In the genomic region with DNA sequence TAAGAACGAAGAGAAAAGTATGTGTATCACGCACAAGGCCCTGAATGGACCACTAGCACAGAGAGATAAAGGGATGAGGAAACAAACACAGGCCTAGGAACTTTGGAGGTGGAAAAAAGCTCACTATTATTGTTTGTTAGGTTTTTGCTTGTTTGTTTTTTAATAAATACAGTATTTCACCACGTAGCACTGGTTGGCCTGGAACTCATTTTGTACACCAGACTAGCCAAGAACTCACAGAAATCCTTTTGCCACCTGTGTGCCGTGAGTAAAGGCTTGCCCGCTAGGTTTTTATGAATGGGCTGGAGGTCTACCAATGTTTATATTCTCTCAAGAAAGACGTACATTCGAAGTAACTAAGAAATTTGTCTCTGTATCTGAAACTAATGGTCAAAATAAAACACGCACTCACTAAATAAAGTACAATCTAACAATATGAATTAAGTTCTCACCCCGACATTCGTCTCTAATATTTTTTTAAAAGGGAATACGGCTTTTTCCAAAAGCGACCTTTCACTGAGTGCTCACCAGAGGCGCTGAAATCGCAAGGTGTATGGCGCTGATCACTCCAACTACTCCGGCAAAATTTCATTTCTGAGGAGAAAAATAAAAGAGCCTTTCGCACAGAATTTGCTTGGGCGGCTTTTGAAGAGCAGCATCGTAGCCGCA, we compare ENCODE assay signal across 8 mouse cellular contexts. TPM values are rescaled to one million over a fixed set of nuclear protein-coding genes. Genes with fewer than 3 reads are reported as not detected.
DNase-seq lines count a peak whose midpoint lies in the region; ATAC-seq lines count a peak whose summit lies in the region.

No protein-coding gene starts in this region.

- peak overlapping the region; percentile 94 for H3K4me2 ChIP-seq in heart, embryonic 16.5 days (ENCODE audit: low read depth, low read length)
- H3K4me2 ChIP-seq in hindbrain, embryonic 11.5 days (replicated peaks; ENCODE audit: low read depth, low read length), result peak overlapping the region; percentile 66
- peak overlapping the region; percentile 83 for H3K4me2 ChIP-seq in midbrain, embryonic 13.5 days (replicated peaks)

- ATAC-seq in heart, embryonic 16.5 days (replicated peaks; ENCODE audit: extremely low read depth, insufficient read depth, low FRiP score), result no peak
- ATAC-seq in hindbrain, embryonic 11.5 days (ENCODE audit: low FRiP score), result no peak
- ATAC-seq in midbrain, embryonic 13.5 days, result no peak

- no peaks in the 10 kb centered on the region for H3K9me3 ChIP-seq in heart, embryonic 16.5 days (replicated peaks; ENCODE audit: control insufficient read depth, low read length)
- H3K9me3 ChIP-seq in hindbrain, embryonic 11.5 days (ENCODE audit: control insufficient read depth, low read length), result no peaks in the 10 kb centered on the region
- no peaks in the 10 kb centered on the region for H3K9me3 ChIP-seq in midbrain, embryonic 13.5 days

- peaks cover 12% of the 10 kb centered on the region for H3K4me1 ChIP-seq in heart, embryonic 16.5 days (ENCODE audit: control insufficient read depth, insufficient read depth, low read length)
- no peaks in the 10 kb centered on the region for H3K4me1 ChIP-seq in hindbrain, embryonic 11.5 days (replicated peaks; ENCODE audit: control insufficient read depth, insufficient read depth, low read length)
- H3K4me1 ChIP-seq in midbrain, embryonic 13.5 days (replicated peaks), result peaks cover 38% of the 10 kb centered on the region

- no peak for DNase-seq in heart, adult 9 months (ENCODE audit: low spot score in 2 of 2)
- peak; percentile 6 for DNase-seq in MN1 (ENCODE audit: low spot score)
- DNase-seq in hindbrain, embryonic 11.5 days (ENCODE audit: low spot score), result no peak
- no peak for DNase-seq in adipocyte (ENCODE audit: low spot score)
- no peak for DNase-seq in cerebellum, adult 9-10 months
- no peak for DNase-seq in embryo, embryonic 10 days (ENCODE audit: low spot score)

- peaks cover 5% of the 10 kb centered on the region for H3K36me3 ChIP-seq in heart, embryonic 16.5 days (ENCODE audit: control insufficient read depth, insufficient read depth)
- H3K36me3 ChIP-seq in hindbrain, embryonic 11.5 days (ENCODE audit: control insufficient read depth, insufficient read depth, low read length), result 0 out of 2 replicates have a peak, but pooled peaks cover 2% of the 10 kb centered on the region
- peaks cover 20% of the 10 kb centered on the region for H3K36me3 ChIP-seq in midbrain, embryonic 13.5 days

- peak overlapping the region; percentile 94 for H3K27ac ChIP-seq in heart, embryonic 16.5 days (ENCODE audit: low read length)
- H3K27ac ChIP-seq in hindbrain, embryonic 11.5 days (ENCODE audit: low read depth, low read length), result peak overlapping the region; percentile 86
- H3K27ac ChIP-seq in midbrain, embryonic 13.5 days, result peak overlapping the region; percentile 94

- H3K9ac ChIP-seq in heart, embryonic 16.5 days (ENCODE audit: low read length), result peak overlapping the region; percentile 84
- H3K9ac ChIP-seq in hindbrain, embryonic 11.5 days (ENCODE audit: low read depth, low read length), result peak overlapping the region; percentile 95
- H3K9ac ChIP-seq in midbrain, embryonic 13.5 days (replicated peaks), result peak overlapping the region; percentile 94

- WGBS in heart, embryonic 16.5 days, result 6% methylated on average over 20 of the region's 20 CpGs
- WGBS in hindbrain, embryonic 11.5 days, result 13% methylated on average over 20 of the region's 20 CpGs
- WGBS in midbrain, embryonic 13.5 days, result 12% methylated on average over 20 of the region's 20 CpGs

- H3K4me3 ChIP-seq in heart, embryonic 16.5 days (ENCODE audit: low read length), result peak overlapping the region; percentile 73
- peak overlapping the region; percentile 92 for H3K4me3 ChIP-seq in hindbrain, embryonic 11.5 days (ENCODE audit: low read depth, low read length)
- H3K4me3 ChIP-seq in midbrain, embryonic 13.5 days (replicated peaks), result peak overlapping the region; percentile 94

- H3K27me3 ChIP-seq in heart, embryonic 16.5 days (ENCODE audit: control insufficient read depth, insufficient read depth, low read length), result no peaks in the 10 kb centered on the region
- no peaks in the 10 kb centered on the region for H3K27me3 ChIP-seq in hindbrain, embryonic 11.5 days (ENCODE audit: control insufficient read depth, insufficient read depth, low read length)
- no peaks in the 10 kb centered on the region for H3K27me3 ChIP-seq in midbrain, embryonic 13.5 days

RNA-seq across cellular contexts. Expression of a gene that starts 0.6 kb away (rescaled TPM):
- 12.6 and 14.0 TPM in 2 replicates for polyA plus RNA-seq in heart, embryonic 16.5 days (2015; fragmentation: Nextera tagmentation; extraction: Ambion mirVana)
- polyA plus RNA-seq in hindbrain, embryonic 11.5 days (2014; fragmentation: Nextera tagmentation; extraction: Ambion mirVana), result 32.7 and 35.2 TPM in 2 replicates
- 33.1 and 35.4 TPM in 2 replicates for polyA plus RNA-seq in midbrain, embryonic 13.5 days (2015; fragmentation: Nextera tagmentation; extraction: Ambion mirVana)

RNA-seq across cellular contexts. Expression of a gene that starts 29.2 kb away (rescaled TPM):
- 46.1 and 46.2 TPM in 2 replicates for polyA plus RNA-seq in heart, embryonic 16.5 days (2015; fragmentation: Nextera tagmentation; extraction: Ambion mirVana)
- 125 and 129 TPM in 2 replicates for polyA plus RNA-seq in hindbrain, embryonic 11.5 days (2014; fragmentation: Nextera tagmentation; extraction: Ambion mirVana)
- polyA plus RNA-seq in midbrain, embryonic 13.5 days (2015; fragmentation: Nextera tagmentation; extraction: Ambion mirVana), result 143 and 151 TPM in 2 replicates

RNA-seq across cellular contexts. Expression of a gene that starts 32.0 kb away (rescaled TPM):
- 7.8 and 9.1 TPM in 2 replicates for polyA plus RNA-seq in heart, embryonic 16.5 days (2015; fragmentation: Nextera tagmentation; extraction: Ambion mirVana)
- 28.8 and 34.9 TPM in 2 replicates for polyA plus RNA-seq in hindbrain, embryonic 11.5 days (2014; fragmentation: Nextera tagmentation; extraction: Ambion mirVana)
- polyA plus RNA-seq in midbrain, embryonic 13.5 days (2015; fragmentation: Nextera tagmentation; extraction: Ambion mirVana), result 17.5 and 20.1 TPM in 2 replicates
